Mouse (Mus musculus): Measurements from ENCODE around the gene Olfr1380. TPM values are rescaled to one million over a fixed set of nuclear protein-coding genes. Genes with fewer than 3 reads are reported as not detected.

The Olfr1380 gene
- polyA plus RNA-seq (2012; ENCODE audit: low replicate concordance), result not detected in 2 replicates

GRCm38 (mm10) chr11:49556578-49556977, at the start of gene Olfr1380:
Gene Olfr1380, plus strand, starts transcription at chr11:49556878.

GRCm38 (mm10) chr11:49519348-49519747, 37.3 kb upstream of the Olfr1380 start, which contains the start of gene Olfr1383:
Gene Olfr1383, plus strand, starts transcription at chr11:49519648.

GRCm38 (mm10) chr11:49527947-49528346, 28.7 kb upstream of the Olfr1380 start, which contains the start of gene Olfr1382:
Gene Olfr1382, plus strand, starts transcription at chr11:49528247.

GRCm38 (mm10) chr11:49543149-49543548, 13.5 kb upstream of the Olfr1380 start, which contains the start of gene Olfr1381:
Gene Olfr1381, plus strand, starts transcription at chr11:49543449.

GRCm38 (mm10) chr11:49608938-49609867, 52.5 kb downstream of the Olfr1380 start, which contains the start of gene Flt4:
Gene Flt4, plus strand, starts transcription at chr11:49609263.

Other genes with a start within 250 kb of the Olfr1380 start
- gene Olfr1391, start 234.1 kb upstream of the Olfr1380 start, polyA plus RNA-seq (2012; ENCODE audit: low replicate concordance), result not detected in 2 replicates
- gene Olfr1390, start 221.7 kb upstream of the Olfr1380 start, polyA plus RNA-seq (2012; ENCODE audit: low replicate concordance), result not detected in 2 replicates
- 0.23 TPM in 1 of 2 replicates, not detected in the other for gene Olfr1389, start 133.8 kb upstream of the Olfr1380 start, polyA plus RNA-seq (2012; ENCODE audit: low replicate concordance)
- gene Olfr1388, start 120.3 kb upstream of the Olfr1380 start, polyA plus RNA-seq (2012; ENCODE audit: low replicate concordance), result not detected in 2 replicates
- not detected in 2 replicates for gene Olfr1387, start 101.5 kb upstream of the Olfr1380 start, polyA plus RNA-seq (2012; ENCODE audit: low replicate concordance)
- gene Olfr1386, start 91.8 kb upstream of the Olfr1380 start, polyA plus RNA-seq (2012; ENCODE audit: low replicate concordance), result not detected in 2 replicates
- not detected in 2 replicates for gene Olfr1385, start 67.8 kb upstream of the Olfr1380 start, polyA plus RNA-seq (2012; ENCODE audit: low replicate concordance)
- not detected in 2 replicates for gene Olfr1384, start 50.2 kb upstream of the Olfr1380 start, polyA plus RNA-seq (2012; ENCODE audit: low replicate concordance)
- not detected in 2 replicates for gene Olfr1383, start 37.2 kb upstream of the Olfr1380 start, polyA plus RNA-seq (2012; ENCODE audit: low replicate concordance)
- gene Olfr1382, start 28.6 kb upstream of the Olfr1380 start, polyA plus RNA-seq (2012; ENCODE audit: low replicate concordance), result not detected in 2 replicates
- not detected in 2 replicates for gene Olfr1381, start 13.4 kb upstream of the Olfr1380 start, polyA plus RNA-seq (2012; ENCODE audit: low replicate concordance)
- gene Flt4, start 52.4 kb downstream of the Olfr1380 start, polyA plus RNA-seq (2012; ENCODE audit: low replicate concordance), result 2.6 and 3.4 TPM in 2 replicates
- 1.2 TPM in 1 of 2 replicates, not detected in the other for gene Scgb3a1, start 106.7 kb downstream of the Olfr1380 start, polyA plus RNA-seq (2012; ENCODE audit: low replicate concordance)
- gene Cnot6, start 155.8 kb downstream of the Olfr1380 start, polyA plus RNA-seq (2012; ENCODE audit: low replicate concordance), result 26.5 and 41.8 TPM in 2 replicates
- 0.14 TPM in 1 of 2 replicates, not detected in the other for gene Gfpt2, start 237.3 kb downstream of the Olfr1380 start, polyA plus RNA-seq (2012; ENCODE audit: low replicate concordance)